In the genomic region with DNA sequence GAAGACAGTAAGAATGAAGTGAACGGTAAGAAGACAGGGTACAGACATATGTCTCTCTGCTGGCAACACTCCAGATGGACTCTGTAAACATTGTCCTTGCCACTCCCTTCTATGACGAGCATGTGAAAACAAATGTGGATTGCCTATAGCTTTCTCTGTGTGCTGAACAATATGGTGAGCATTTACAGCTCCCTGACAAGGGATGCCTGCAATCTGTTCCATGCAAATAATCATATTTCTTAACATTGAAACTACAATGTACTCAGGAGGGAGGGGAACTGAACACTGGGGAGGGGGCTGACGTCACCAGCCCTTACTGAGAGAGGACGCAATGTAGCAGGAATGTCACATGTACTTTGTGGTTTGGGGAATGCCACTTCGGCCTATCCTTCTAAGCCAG, we compare ENCODE assay signal across 26 mouse cellular contexts.
DNase-seq lines count a peak whose midpoint lies in the region; ATAC-seq and TF ChIP-seq lines count a peak whose summit lies in the region.
"Had no signal": no experiment of that assay in that cellular context is flagged by ENCODE, and none has a peak within 500 bp of the region (broad histone marks: within the 10 kb centered on the region; RNA-seq: fewer than 3 reads in every experiment).

No protein-coding gene starts in this region.

- DNase-seq in embryonic facial prominence, embryonic 14.5 days (ENCODE audit: low spot score) = peak; percentile 45
- no peak for DNase-seq in embryonic facial prominence, embryonic 10.5 days (ENCODE audit: low spot score)
- DNase-seq in lung, embryonic 14.5 days = peak; percentile 78
- no peak for DNase-seq in lung, adult 18-20 months
- DNase-seq in 3134 (ENCODE audit: extremely low read depth, insufficient read length, low spot score) = peak; percentile 5
- DNase-seq in right cerebral cortex, postnatal 36 days (ENCODE audit: low spot score in 2 of 2) = no peak
- DNase-seq: adrenal gland, postnatal 10 days; cerebellum, adult 2 months; cerebellum, postnatal 36 days; embryo, embryonic 11 days; gastrocnemius, postnatal 10 days; heart, adult 18-20 months; heart, postnatal 10 days; kidney, adult 2 months; kidney, postnatal 10 days; liver; right cerebral cortex, adult 18-20 months; thymus, postnatal 25 days had no signal

- no peak overlapping the region for H3K4me3 ChIP-seq in embryonic facial prominence, embryonic 14.5 days (ENCODE audit: low read depth, low read length)
- no peak overlapping the region for H3K4me3 ChIP-seq in embryonic facial prominence, embryonic 10.5 days
- H3K4me3 ChIP-seq in lung, embryonic 14.5 days (ENCODE audit: low read depth, low read length) = no peak overlapping the region
- H3K4me3 ChIP-seq in intestine, postnatal 0 days (ENCODE audit: low read depth, low read length) = no peak overlapping the region
- H3K4me3 ChIP-seq: embryonic facial prominence, embryonic 15.5 days; heart, embryonic 12.5 days; hindbrain, embryonic 10.5 days; layer of hippocampus, adult 2 months; limb, embryonic 10.5 days; midbrain, embryonic 12.5 days; neural tube, embryonic 15.5 days had no signal

- TF ChIP-seq CTCF in lung, embryonic 14.5 days (IDR thresholded peaks at IDR 0.05; ENCODE audit: low read depth) = no peak
- TF ChIP-seq CTCF in intestine, postnatal 0 days (IDR thresholded peaks at IDR 0.05; ENCODE audit: low read depth) = no peak

- ATAC-seq in embryonic facial prominence, embryonic 14.5 days (ENCODE audit: low read depth) = peak; percentile 50; the same call in 1 of the 2 replicates
- peak; percentile 88 for ATAC-seq in lung, embryonic 14.5 days (ENCODE audit: insufficient read depth)
- ATAC-seq in intestine, postnatal 0 days = peak; percentile 74

- H3K4me1 ChIP-seq in embryonic facial prominence, embryonic 14.5 days (ENCODE audit: control insufficient read depth, insufficient read depth, low read length) = 0 out of 2 replicates have a peak, but pooled peaks cover 2% of the 10 kb centered on the region
- H3K4me1 ChIP-seq in embryonic facial prominence, embryonic 10.5 days = no peaks in the 10 kb centered on the region
- H3K4me1 ChIP-seq in lung, embryonic 14.5 days (ENCODE audit: insufficient read depth) = peaks cover 8% of the 10 kb centered on the region; the same call in 1 of the 2 replicates
- no peaks in the 10 kb centered on the region for H3K4me1 ChIP-seq in intestine, postnatal 0 days (replicated peaks; ENCODE audit: control insufficient read depth, insufficient read depth, low read length)
- H3K4me1 ChIP-seq: heart, embryonic 12.5 days; hindbrain, embryonic 10.5 days; limb, embryonic 10.5 days; midbrain, embryonic 12.5 days; neural tube, embryonic 15.5 days had no signal

- no peak overlapping the region for H3K9ac ChIP-seq in embryonic facial prominence, embryonic 14.5 days (ENCODE audit: low read depth, low read length)
- no peak overlapping the region for H3K9ac ChIP-seq in lung, embryonic 14.5 days
- no peak overlapping the region for H3K9ac ChIP-seq in intestine, postnatal 0 days (ENCODE audit: low read depth, low read length)
- H3K9ac ChIP-seq: embryonic facial prominence, embryonic 15.5 days; heart, embryonic 12.5 days; midbrain, embryonic 12.5 days; neural tube, embryonic 15.5 days had no signal

- no peak overlapping the region for H3K27ac ChIP-seq in embryonic facial prominence, embryonic 14.5 days (replicated peaks; ENCODE audit: low read depth, low read length)
- no peak overlapping the region for H3K27ac ChIP-seq in embryonic facial prominence, embryonic 10.5 days (replicated peaks)
- H3K27ac ChIP-seq in lung, embryonic 14.5 days (ENCODE audit: low read depth) = peak overlapping the region; percentile 42; the same call in 1 of the 2 replicates
- no peak overlapping the region for H3K27ac ChIP-seq in intestine, postnatal 0 days (ENCODE audit: low read depth, low read length)
- H3K27ac ChIP-seq: hindbrain, embryonic 10.5 days; layer of hippocampus, adult 2 months; limb, embryonic 10.5 days; midbrain, embryonic 12.5 days; neural tube, embryonic 15.5 days had no signal

- no peak overlapping the region for H3K4me2 ChIP-seq in embryonic facial prominence, embryonic 14.5 days (ENCODE audit: low read depth, low read length)
- no peak overlapping the region for H3K4me2 ChIP-seq in lung, embryonic 14.5 days
- H3K4me2 ChIP-seq in intestine, postnatal 0 days (replicated peaks; ENCODE audit: low read depth) = no peak overlapping the region
- H3K4me2 ChIP-seq: embryonic facial prominence, embryonic 15.5 days; heart, embryonic 12.5 days; midbrain, embryonic 12.5 days; neural tube, embryonic 15.5 days had no signal

- H3K9me3 ChIP-seq in embryonic facial prominence, embryonic 14.5 days (ENCODE audit: control insufficient read depth, low read length) = no peaks in the 10 kb centered on the region
- no peaks in the 10 kb centered on the region for H3K9me3 ChIP-seq in embryonic facial prominence, embryonic 10.5 days
- no peaks in the 10 kb centered on the region for H3K9me3 ChIP-seq in lung, embryonic 14.5 days (ENCODE audit: low read depth, low read length)
- no peaks in the 10 kb centered on the region for H3K9me3 ChIP-seq in intestine, postnatal 0 days (ENCODE audit: control insufficient read depth)
- H3K9me3 ChIP-seq: embryonic facial prominence, embryonic 15.5 days; heart, embryonic 12.5 days; hindbrain, embryonic 10.5 days; limb, embryonic 10.5 days; midbrain, embryonic 12.5 days; neural tube, embryonic 15.5 days had no signal

- 64% methylated on average over 5 of the region's 5 CpGs for WGBS in embryonic facial prominence, embryonic 14.5 days
- WGBS in embryonic facial prominence, embryonic 10.5 days = 91% methylated on average over 5 of the region's 5 CpGs
- 36% methylated on average over 5 of the region's 5 CpGs for WGBS in lung, embryonic 14.5 days
- 47% methylated on average over 5 of the region's 5 CpGs for WGBS in intestine, postnatal 0 days

- H3K27me3 ChIP-seq in embryonic facial prominence, embryonic 14.5 days (replicated peaks; ENCODE audit: control insufficient read depth, insufficient read depth, low read length) = no peaks in the 10 kb centered on the region
- no peaks in the 10 kb centered on the region for H3K27me3 ChIP-seq in embryonic facial prominence, embryonic 10.5 days (replicated peaks; ENCODE audit: low read depth, poor library complexity, severe bottlenecking)
- no peaks in the 10 kb centered on the region for H3K27me3 ChIP-seq in lung, embryonic 14.5 days (ENCODE audit: insufficient read depth, low read length)
- H3K27me3 ChIP-seq in intestine, postnatal 0 days (replicated peaks; ENCODE audit: control insufficient read depth, insufficient read depth, low read length) = no peaks in the 10 kb centered on the region
- H3K27me3 ChIP-seq: embryonic facial prominence, embryonic 15.5 days; heart, embryonic 12.5 days; midbrain, embryonic 12.5 days; neural tube, embryonic 15.5 days had no signal

- H3K36me3 ChIP-seq in embryonic facial prominence, embryonic 14.5 days (ENCODE audit: control insufficient read depth, insufficient read depth, low read length) = no peaks in the 10 kb centered on the region
- H3K36me3 ChIP-seq in embryonic facial prominence, embryonic 10.5 days (replicated peaks) = no peaks in the 10 kb centered on the region
- H3K36me3 ChIP-seq in lung, embryonic 14.5 days (ENCODE audit: insufficient read depth) = no peaks in the 10 kb centered on the region
- H3K36me3 ChIP-seq in intestine, postnatal 0 days (ENCODE audit: control insufficient read depth, insufficient read depth) = no peaks in the 10 kb centered on the region
- H3K36me3 ChIP-seq: embryonic facial prominence, embryonic 15.5 days; heart, embryonic 12.5 days; hindbrain, embryonic 10.5 days; limb, embryonic 10.5 days; midbrain, embryonic 12.5 days; neural tube, embryonic 15.5 days had no signal

Comparison
In these comparisons a context has a peak if more than half of its experiments do, and no peak if none do; other contexts are left out.
1. DNase-seq: peak in embryonic facial prominence, embryonic 14.5 days (single experiment), lung, embryonic 14.5 days (single experiment) and 3134 (single experiment); none in embryonic facial prominence, embryonic 10.5 days (single experiment), lung, adult 18-20 months (0 of 2) and right cerebral cortex, postnatal 36 days (0 of 2).
2. Peak in every context shown above with its lines, with median percentiles within 50 percentile points of each other: ATAC-seq.